Mouse (Mus musculus) midbrain, embryonic 14.5 days (tissue): ENCODE results near the gene Pald1. TPM values are rescaled to one million over a fixed set of nuclear protein-coding genes. Genes with fewer than 3 reads are reported as not detected.

Experiments
- ATAC-seq: fragments of 200-750 bp; cut with Nextera tagmentation; 2 replicates; pipeline ENCODE4 v1.8.0; 2017; ENCODE audit warnings: moderate number of reproducible peaks, moderate library complexity; ENCODE audit not compliant: low FRiP score, low TSS enrichment
- DNase-seq: peaks from one replicate; pipeline ENCODE4 v3.0.0-alpha.2; 2015
- H3K27ac ChIP-seq: fragments of 300-500 bp; sonication (generic); replicated peaks from 2 replicates; pipeline ENCODE4 v1.5.1; 2014; ENCODE audit warnings: mild to moderate bottlenecking, low read depth, low read length, moderate library complexity
- H3K27me3 ChIP-seq: fragments of 300-500 bp; sonication (generic); 2 replicates; pipeline ENCODE4 v1.6.1; 2014; ENCODE audit warnings: low read length, control low read depth, mixed read lengths; ENCODE audit not compliant: control insufficient read depth, insufficient read depth
- H3K36me3 ChIP-seq: fragments of 300-500 bp; sonication (generic); 2 replicates; pipeline ENCODE4 v1.6.1; 2014; ENCODE audit warnings: low read length, control low read depth; ENCODE audit not compliant: control insufficient read depth, insufficient read depth
- H3K4me1 ChIP-seq: fragments of 300-500 bp; sonication (generic); 2 replicates; pipeline ENCODE4 v1.6.1; 2014; ENCODE audit warnings: mild to moderate bottlenecking, antibody characterized with exemption, low read length, control low read depth; ENCODE audit not compliant: control insufficient read depth, insufficient read depth
- H3K4me2 ChIP-seq: fragments of 300-500 bp; sonication (generic); 2 replicates; pipeline ENCODE4 v1.6.1; 2014; ENCODE audit warnings: mild to moderate bottlenecking, low read length, moderate library complexity
- H3K4me3 ChIP-seq: fragments of 300-500 bp; sonication (generic); replicated peaks from 2 replicates; pipeline ENCODE4 v1.5.1; 2014; ENCODE audit warnings: low read depth, low read length
- H3K9ac ChIP-seq: fragments of 300-500 bp; sonication (generic); replicated peaks from 2 replicates; pipeline ENCODE4 v1.6.1; 2014; ENCODE audit warnings: mild to moderate bottlenecking, low read length, moderate library complexity
- H3K9me3 ChIP-seq: fragments of 300-500 bp; sonication (generic); 2 replicates; pipeline ENCODE4 v1.6.1; 2016; ENCODE audit warnings: low read length, control low read depth, mixed read lengths; ENCODE audit not compliant: control insufficient read depth
- WGBS: fragments of 180-500 bp; shearing (Covaris S2); extraction: QIAGEN DNeasy Blood & Tissue Kit; methylation state at CpG from one replicate; pipeline ENCODE4 v1.1.7; 2014; 5-methylcytosine and 5-hydroxymethylcytosine counted together
- polyA plus RNA-seq: library from polyadenylated mRNA; unstranded; fragments of >200 nt; fragmentation: Nextera tagmentation; extraction: Ambion mirVana; gene quantifications from 2 replicates; pipeline ENCODE4 v1.2.1, GENCODE M21; 2014

Pald1 gene
- polyA plus RNA-seq, 1 experiment from 2014 or later, result 18.7 TPM

- Histone ChIP-seq H3K27ac (no peak overlapping the region), H3K36me3 (no peaks in the 10 kb centered on the region), H3K4me2 (no peak overlapping the region), H3K4me3 (no peak overlapping the region), H3K9me3 (no peaks in the 10 kb centered on the region), H3K9ac (no peak overlapping the region), H3K27me3 (peaks cover 24% of the 10 kb centered on the region), H3K4me1 (peaks cover 6% of the 10 kb centered on the region)
- DNase-seq (no peak), ATAC-seq (no peak)
- 83% methylated on average over 12 of the region's 12 CpGs for WGBS
Observed at GRCm38 (mm10) chr10:61422861-61423260, 39.5 kb upstream of the Pald1 start.

- DNase-seq (no peak), ATAC-seq (no peak)
- Histone ChIP-seq H3K9me3 (no peaks in the 10 kb centered on the region), H3K9ac (no peak overlapping the region), H3K4me2 (no peak overlapping the region), H3K27ac (no peak overlapping the region), H3K4me3 (no peak overlapping the region), H3K27me3 (peaks cover 36% of the 10 kb centered on the region), H3K4me1 (peaks cover 7% of the 10 kb centered on the region), H3K36me3 (no peaks in the 10 kb centered on the region)
- WGBS, result 70% methylated on average over 4 of the region's 4 CpGs
Observed at GRCm38 (mm10) chr10:61420011-61420410, 36.7 kb upstream of the Pald1 start.

GRCm38 (mm10) chr10:61419146-61419545 is 35.8 kb upstream of the Pald1 start:
- Histone ChIP-seq H3K36me3 (no peaks in the 10 kb centered on the region), H3K9ac (no peak overlapping the region), H3K27ac (no peak overlapping the region), H3K27me3 (peaks cover 36% of the 10 kb centered on the region), H3K4me3 (no peak overlapping the region), H3K4me2 (no peak overlapping the region), H3K4me1 (peaks cover 7% of the 10 kb centered on the region; the same call in 1 of the 2 replicates), H3K9me3 (no peaks in the 10 kb centered on the region)
- 5% methylated on average over 24 of the region's 24 CpGs for WGBS
- DNase-seq (no peak), ATAC-seq (no peak)

GRCm38 (mm10) chr10:61418131-61418900 is 35.0 kb upstream of the Pald1 start:
- ATAC-seq (no peak; the same call in 1 of the 2 replicates), DNase-seq (peak; percentile 68)
- peaks cover 7% of the 10 kb centered on the region; the same call in 1 of the 2 replicates for H3K4me1 ChIP-seq
- H3K27ac ChIP-seq, result no peak overlapping the region
- H3K9ac ChIP-seq, result peak overlapping the region; percentile 49
- H3K27me3 ChIP-seq, result peaks cover 36% of the 10 kb centered on the region
- H3K36me3 ChIP-seq, result no peaks in the 10 kb centered on the region
- H3K9me3 ChIP-seq, result no peaks in the 10 kb centered on the region
- 4% methylated on average over 45 of the region's 50 CpGs for WGBS
- H3K4me2 ChIP-seq, result peak overlapping the region; percentile 71
- H3K4me3 ChIP-seq, result peak overlapping the region; percentile 38

- H3K27me3 ChIP-seq, result peaks cover 36% of the 10 kb centered on the region
- peak within 1 kb of the TSS; percentile 49 for H3K9ac ChIP-seq
Observed at GRCm38 (mm10) chr10:61417672-61418071, 34.3 kb upstream of the Pald1 start, which contains the start of gene Nodal. Gene Nodal (plus strand): TSS chr10:61417972.

GRCm38 (mm10) chr10:61417046-61417445 is 33.7 kb upstream of the Pald1 start:
- peaks cover 7% of the 10 kb centered on the region; the same call in 1 of the 2 replicates for H3K4me1 ChIP-seq
- no peak overlapping the region for H3K4me3 ChIP-seq
- DNase-seq, result no peak
- no peak overlapping the region for H3K9ac ChIP-seq
- no peaks in the 10 kb centered on the region for H3K9me3 ChIP-seq
- no peak overlapping the region for H3K27ac ChIP-seq
- 63% methylated on average over 2 of the region's 2 CpGs for WGBS
- no peaks in the 10 kb centered on the region for H3K36me3 ChIP-seq
- H3K4me2 ChIP-seq, result no peak overlapping the region
- H3K27me3 ChIP-seq, result peaks cover 36% of the 10 kb centered on the region
- ATAC-seq, result no peak

More at GRCm38 (mm10) chr10:61417672-61418071, 34.3 kb upstream of the Pald1 start, which contains the start of gene Nodal:
- Histone ChIP-seq H3K4me2 (peak within 1 kb of the TSS; percentile 71), H3K4me1 (peaks cover 7% of the 10 kb centered on the region; the same call in 1 of the 2 replicates), H3K4me3 (peak within 1 kb of the TSS; percentile 38), H3K9me3 (no peaks in the 10 kb centered on the region), H3K36me3 (no peaks in the 10 kb centered on the region), H3K27ac (no peak within 1 kb of the TSS)
- ATAC-seq (no peak), DNase-seq (no peak)
- WGBS, result 30% methylated on average over 10 of the region's 10 CpGs

- 29% methylated on average over 7 of the region's 7 CpGs for WGBS
- H3K4me1 ChIP-seq, result peaks cover 7% of the 10 kb centered on the region; the same call in 1 of the 2 replicates
Observed at GRCm38 (mm10) chr10:61416561-61416960, 33.2 kb upstream of the Pald1 start.

GRCm38 (mm10) chr10:61415890-61416289 is 32.6 kb upstream of the Pald1 start:
- no peak for ATAC-seq
- Histone ChIP-seq H3K36me3 (no peaks in the 10 kb centered on the region), H3K27ac (no peak overlapping the region), H3K9me3 (no peaks in the 10 kb centered on the region), H3K4me3 (no peak overlapping the region), H3K27me3 (peaks cover 36% of the 10 kb centered on the region), H3K9ac (no peak overlapping the region), H3K4me2 (no peak overlapping the region), H3K4me1 (peaks cover 7% of the 10 kb centered on the region; the same call in 1 of the 2 replicates)
- 18% methylated on average over 8 of the region's 8 CpGs for WGBS
- no peak for DNase-seq

More at GRCm38 (mm10) chr10:61416561-61416960, 33.2 kb upstream of the Pald1 start:
- no peak for ATAC-seq
- Histone ChIP-seq H3K9me3 (no peaks in the 10 kb centered on the region), H3K27ac (no peak overlapping the region), H3K4me2 (no peak overlapping the region), H3K27me3 (peaks cover 36% of the 10 kb centered on the region), H3K36me3 (no peaks in the 10 kb centered on the region), H3K4me3 (no peak overlapping the region), H3K9ac (no peak overlapping the region)
- no peak for DNase-seq

- H3K4me2 ChIP-seq, result no peak overlapping the region
- DNase-seq (no peak), ATAC-seq (no peak)
- no peaks in the 10 kb centered on the region for H3K9me3 ChIP-seq
- H3K36me3 ChIP-seq, result no peaks in the 10 kb centered on the region
- 82% methylated on average over 3 of the region's 3 CpGs for WGBS
- no peak overlapping the region for H3K4me3 ChIP-seq
- H3K9ac ChIP-seq, result no peak overlapping the region
- peaks cover 35% of the 10 kb centered on the region for H3K27me3 ChIP-seq
- H3K27ac ChIP-seq, result no peak overlapping the region
- peaks cover 7% of the 10 kb centered on the region; the same call in 1 of the 2 replicates for H3K4me1 ChIP-seq
Observed at GRCm38 (mm10) chr10:61415240-61415639, 31.9 kb upstream of the Pald1 start.
